Mouse (Mus musculus): Measurements from ENCODE around the gene BC049715.
"Not testable (repeated sequence)": the region's sequence is repeated elsewhere in the genome, so short reads cannot be mapped to it uniquely, and the experiment has no call there.

BC049715 gene

DNA sequence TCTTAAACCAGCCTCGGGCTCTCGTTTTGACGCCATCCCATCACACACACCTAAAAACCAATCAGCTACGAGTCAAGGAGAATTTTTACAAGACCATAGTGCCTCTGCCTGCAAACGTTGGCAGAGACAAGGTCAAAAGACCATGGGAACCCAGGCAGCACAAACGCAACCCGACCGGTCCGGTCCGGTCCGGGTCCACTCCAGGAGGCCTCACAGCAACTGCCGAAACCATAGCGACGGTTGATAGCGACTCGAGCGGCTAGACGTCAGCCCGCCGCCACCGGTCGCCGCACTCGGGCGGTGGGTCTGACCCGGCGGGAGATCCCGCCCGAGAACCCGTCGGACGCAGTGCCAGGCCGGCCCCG lies at the start of gene BC049715:
BC049715 (plus strand) TSS at position 111 of the 365 bp plus-strand sequence.
- no peak for DNase-seq

DNA sequence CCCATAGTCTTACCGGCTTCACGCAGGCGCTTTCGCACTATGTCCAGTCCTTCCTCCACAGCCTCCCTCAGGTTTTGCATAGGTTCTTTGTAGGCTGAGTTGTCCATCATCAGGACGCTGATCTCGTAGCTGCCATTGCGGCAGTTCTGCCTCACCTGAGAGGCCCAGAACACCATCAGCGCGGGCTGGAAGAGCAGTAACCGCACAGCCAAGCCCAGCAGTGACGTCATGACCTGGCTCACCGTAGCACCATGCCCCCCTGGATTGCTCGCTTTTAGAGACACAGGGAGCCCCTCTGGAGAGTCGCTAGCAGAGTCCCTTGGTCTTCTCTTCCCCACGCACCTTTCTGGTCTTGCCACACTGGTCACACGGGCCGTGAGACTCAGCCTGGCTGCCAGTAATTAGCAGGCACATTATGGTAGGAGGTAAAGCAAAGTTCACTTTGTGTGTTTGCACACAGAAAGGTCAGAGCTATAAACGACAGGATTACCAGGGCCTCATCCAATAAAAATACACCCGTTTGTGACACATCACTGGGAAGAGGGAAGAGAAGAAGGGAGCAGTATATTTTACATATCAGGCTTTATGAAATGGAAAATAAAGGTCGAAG lies 45.9 kb upstream of the BC049715 start, which contains the start of gene Gucy2c:
Gucy2c (minus strand) TSS at position 389 of the 610 bp plus-strand sequence.
- no peak for DNase-seq

DNA sequence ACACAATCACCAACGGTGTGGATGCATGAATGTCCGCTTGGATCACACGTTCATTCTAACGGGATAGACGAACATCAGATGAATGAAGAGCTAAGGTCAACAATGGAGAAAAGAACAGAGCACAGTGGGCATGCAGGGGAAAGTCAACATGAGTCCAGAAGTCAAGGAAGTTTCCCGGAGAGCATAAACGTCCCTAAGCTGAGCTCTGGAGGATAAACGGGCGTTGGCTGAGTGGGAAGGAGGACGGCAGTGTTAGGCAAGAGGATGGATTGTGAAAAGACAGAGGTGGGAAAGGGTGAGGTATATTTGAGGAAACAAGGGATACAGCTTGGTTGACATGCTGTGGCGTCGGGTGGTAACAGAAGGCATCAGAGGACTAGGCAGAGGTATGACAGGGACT lies 45.3 kb upstream of the BC049715 start:
- no peak for DNase-seq

DNA sequence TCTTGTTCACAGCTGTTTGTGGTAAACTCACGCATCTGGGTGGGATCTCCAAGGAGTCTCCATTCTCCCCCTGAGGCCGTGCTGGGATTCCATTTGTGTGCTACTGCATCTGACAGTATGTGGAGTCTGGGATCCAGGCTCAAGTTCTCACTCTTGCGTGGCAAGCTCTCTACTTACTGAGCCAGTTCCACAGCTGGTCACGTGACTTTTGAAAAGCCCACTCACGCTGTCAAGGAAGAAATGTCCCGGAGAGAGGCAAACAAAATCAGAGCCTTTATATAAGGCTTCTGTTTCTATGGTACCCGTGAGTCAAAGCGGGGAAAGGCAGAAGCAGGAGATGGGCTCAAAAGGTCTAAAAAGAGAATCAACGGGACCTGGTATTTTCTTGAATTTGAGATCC lies 44.7 kb upstream of the BC049715 start:
- no peak for DNase-seq

DNA sequence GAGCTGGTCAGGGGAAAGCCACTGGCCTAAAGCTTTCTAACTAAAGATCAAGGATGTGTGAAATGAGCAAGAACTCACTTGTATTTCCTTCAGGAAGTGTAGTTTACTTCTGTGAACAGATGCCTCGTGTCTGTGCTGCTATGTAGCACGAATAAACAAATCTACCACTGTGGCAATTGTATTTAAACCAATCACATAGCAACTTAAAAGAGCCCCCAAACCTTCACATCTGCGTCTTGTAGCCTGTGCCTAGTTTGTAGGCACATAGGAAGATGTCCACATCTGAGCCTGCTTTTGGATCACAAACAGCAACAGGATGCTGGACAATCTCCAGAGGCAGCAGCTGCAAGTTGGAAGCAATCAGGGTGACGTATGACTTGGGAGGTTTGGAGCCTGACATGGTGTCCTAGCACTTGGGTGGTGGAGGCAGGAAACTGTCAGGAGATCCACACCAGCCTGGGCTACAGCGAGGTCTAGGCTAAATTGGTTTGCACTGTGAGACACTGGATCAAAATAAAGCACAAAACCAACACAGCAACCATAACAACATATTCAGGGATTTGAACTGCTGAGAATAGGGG lies 37.9 kb upstream of the BC049715 start:
- no peak for DNase-seq

DNA sequence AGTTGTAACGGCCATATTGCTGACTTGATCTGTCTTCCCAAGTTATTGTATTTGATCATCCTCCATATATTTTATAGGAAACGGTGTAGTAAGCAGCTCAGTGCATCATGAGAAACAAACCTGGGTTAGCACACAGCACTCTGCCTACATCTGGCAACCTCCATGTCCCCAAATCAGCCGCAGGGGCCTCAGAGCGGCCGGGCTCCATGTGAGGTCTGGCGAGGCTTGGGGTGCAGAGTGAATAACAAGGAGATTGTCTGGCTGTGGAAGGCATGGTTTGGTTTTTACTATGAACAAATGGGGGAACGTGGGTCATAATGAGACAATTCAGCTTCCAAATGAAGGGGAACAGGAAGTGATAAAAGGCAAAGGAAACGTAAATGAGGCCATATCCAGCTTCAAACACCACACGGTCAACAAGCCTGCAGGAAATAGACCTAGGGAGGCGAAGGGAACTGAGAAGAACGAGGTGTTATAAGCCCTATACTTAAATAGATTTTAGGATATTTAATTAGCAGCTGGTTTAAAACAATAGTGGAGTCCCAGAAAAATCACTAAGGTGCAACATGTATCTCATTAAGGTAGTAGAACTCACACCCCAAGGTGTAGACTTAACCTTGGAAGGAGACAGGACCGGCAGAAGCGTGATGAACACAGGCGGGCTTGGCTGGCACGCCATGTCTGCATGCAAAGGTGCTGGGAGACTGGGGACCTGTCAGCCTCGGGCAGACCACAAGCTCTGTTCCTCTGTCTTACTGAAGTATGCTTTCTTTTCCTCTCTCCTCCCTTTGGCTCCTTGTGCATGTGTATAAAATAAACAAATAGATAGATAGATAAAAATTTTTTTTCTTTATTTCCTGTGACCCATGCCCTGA lies 34.3 kb upstream of the BC049715 start:
- no peak for DNase-seq

DNA sequence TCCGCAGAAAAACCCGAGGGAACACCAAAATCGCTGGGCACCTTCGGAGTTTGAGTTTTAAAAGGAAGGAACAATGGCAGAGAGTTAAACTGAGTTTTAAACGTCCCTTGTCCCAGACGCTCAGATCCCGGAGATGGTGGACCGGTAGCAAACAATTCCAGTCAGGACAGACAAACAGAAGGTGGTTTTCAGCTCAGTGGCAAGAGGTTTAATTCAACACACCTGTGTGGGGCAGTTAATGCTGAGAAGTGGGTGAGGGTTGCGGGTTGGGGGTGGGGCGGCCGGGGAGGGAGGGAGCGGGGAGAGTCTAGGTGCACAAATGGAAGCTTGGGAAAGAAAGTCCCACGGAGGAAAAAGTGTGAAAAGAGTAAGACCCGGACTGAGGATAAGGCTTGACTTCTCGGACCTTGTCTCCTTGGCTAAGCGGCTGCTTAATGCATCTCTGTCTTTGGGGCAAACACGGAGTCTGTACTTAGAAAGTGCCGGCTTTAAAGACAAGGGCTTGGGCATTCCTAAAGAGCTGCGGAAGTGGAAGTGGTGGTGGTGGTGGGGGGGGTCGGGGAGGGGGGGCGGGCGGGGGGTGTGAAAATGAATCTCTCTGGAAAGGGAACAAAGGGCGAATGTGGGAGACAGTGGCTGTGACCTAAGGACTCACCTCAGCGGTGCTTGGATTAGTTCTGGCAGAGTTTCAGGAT lies 33.4 kb upstream of the BC049715 start:
- no peak for DNase-seq

DNA sequence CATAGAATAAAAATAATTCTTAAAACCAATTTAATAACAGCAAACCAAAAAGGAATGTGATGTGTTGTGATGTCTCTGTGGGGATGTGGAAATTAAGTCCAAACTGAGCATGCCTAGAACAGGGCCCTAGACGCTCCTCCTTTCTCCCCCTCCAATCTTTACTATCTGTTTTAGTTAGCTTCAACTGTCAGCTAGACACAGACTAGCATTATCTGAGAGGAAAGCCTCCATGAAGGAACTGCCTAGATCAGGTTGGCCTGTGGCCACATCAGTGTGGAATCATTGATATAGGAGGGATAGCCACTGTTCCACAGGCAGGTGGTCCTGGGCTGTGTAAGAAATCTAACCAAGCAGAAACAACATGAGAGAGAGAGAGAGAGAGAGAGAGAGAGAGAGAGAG lies 32.3 kb upstream of the BC049715 start:
- no peak for DNase-seq

DNA sequence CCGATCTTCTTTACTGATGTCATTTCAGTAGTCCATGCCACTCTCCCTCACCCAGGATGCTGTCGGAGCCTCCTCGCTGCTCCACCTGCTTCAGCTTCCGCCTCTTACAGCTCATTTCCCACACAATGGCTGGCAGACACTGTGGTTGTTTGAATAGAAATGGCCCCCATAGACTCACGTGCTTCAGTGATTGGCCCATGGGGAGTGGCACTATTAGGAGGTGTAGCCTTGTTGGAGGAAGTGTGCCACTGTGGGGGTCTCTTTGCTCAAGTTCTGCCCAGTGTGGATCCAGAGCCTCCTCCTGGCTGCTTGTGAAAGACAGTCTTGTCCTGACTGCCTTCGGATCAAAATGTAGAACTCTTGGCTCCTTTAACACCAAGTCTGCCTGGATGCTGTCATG lies 31.6 kb upstream of the BC049715 start:
- DNase-seq = no peak

DNA sequence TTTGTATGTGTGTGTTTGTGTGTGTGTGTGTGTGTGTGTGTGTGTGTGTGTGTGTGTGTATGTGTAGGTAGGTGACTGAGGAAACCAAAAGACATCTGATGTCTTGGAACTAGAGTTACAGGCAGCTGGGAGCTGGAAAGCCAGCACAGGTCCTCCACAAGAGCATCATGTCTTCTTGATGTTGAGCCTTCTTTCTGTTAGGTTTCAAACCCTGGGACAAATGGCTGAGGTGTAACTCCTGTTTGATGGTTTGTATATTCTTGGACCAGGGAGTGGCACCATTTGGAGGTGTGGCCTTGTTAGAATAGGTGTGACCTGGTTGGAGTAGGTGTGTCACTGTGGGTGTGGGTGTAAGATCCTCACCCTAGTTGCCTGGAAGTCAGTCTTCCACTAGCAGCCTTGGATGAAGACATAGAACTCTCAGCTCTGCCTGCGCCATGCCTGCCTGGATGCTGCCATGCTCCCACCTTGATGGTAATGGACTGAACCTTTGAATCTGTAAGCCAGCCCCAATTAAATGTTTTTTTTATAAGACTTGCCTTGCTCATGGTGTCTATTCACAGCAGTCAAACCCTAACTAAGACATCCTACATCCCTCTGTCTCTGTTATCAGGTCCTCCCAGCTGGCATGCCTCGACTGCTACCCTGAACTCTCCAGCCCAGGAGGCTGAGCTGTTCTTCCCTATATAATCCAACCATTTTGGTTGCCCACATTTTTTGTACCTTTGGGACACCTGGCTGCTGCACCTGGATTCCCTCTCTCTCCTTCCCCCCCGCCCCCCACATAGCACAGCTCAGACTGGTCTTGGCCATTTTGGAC lies 29.3 kb upstream of the BC049715 start:
- not testable (repeated sequence) for DNase-seq

DNA sequence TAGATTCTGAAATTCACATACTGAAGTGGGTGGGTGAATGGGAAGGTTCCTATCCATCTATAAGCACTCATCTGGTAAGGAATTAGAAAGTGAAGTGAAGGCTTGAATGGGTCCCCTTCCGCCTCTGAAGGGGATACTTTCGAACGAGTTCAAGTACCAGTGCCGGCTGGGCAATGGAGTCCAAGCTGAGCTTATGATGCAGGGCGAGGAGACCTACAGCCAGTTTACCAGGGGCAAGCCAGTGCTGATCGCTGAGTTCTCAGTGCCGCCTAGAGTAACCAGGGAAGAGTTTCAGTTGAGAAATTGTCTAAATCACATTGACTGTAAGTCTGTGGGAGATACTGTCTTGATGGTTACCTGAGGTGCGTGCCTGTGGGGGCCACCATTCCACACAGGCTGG lies 26.7 kb upstream of the BC049715 start:
- DNase-seq = no peak

DNA sequence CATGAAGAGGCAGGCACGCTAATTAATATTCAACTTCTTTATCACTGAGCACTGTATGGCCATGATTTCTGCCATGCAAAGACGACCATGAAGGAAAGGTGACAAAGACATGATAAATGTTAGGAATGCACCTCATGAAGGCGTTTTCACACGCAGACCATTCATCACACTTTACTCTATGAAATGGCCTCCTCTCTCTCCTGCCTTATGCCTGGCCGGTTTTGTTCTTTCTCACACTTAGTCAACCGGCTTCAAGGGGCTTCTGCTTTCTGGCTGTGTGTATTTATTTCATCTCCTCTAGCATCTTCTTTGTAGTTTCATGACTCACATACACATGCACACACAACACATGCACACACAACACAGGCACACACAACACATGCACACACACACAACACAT lies 26.2 kb upstream of the BC049715 start:
- no peak for DNase-seq

DNA sequence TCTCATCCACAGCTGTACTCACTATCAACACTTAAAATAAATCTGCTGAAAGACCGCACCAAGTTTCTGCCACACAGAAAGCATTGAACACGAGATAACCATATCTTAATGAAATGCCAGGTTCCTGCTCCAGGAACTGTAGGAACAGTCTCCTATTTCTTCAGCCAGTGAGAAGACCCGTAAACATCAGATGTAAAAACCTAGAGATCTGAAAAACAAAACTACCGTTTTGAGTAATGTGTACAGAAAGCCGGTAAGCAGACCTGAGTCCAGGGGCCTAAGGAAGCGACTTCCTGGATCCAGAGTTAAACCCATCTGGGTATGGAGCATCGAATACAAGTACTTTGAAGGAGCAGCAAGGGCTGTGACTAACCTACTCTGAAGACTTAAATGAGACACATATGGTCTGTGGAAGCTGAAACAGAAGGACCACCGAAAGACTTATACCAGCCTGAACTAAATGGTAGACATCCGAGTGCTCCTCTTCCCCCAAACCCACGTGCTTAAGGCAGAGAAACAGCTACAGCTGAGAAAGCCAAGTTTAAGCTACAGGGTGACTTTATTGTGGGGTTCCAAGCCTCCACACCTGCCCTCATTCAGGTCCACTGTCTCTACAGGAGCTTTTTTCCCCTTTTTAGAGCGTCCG lies 24.2 kb upstream of the BC049715 start:
- no peak for DNase-seq

DNA sequence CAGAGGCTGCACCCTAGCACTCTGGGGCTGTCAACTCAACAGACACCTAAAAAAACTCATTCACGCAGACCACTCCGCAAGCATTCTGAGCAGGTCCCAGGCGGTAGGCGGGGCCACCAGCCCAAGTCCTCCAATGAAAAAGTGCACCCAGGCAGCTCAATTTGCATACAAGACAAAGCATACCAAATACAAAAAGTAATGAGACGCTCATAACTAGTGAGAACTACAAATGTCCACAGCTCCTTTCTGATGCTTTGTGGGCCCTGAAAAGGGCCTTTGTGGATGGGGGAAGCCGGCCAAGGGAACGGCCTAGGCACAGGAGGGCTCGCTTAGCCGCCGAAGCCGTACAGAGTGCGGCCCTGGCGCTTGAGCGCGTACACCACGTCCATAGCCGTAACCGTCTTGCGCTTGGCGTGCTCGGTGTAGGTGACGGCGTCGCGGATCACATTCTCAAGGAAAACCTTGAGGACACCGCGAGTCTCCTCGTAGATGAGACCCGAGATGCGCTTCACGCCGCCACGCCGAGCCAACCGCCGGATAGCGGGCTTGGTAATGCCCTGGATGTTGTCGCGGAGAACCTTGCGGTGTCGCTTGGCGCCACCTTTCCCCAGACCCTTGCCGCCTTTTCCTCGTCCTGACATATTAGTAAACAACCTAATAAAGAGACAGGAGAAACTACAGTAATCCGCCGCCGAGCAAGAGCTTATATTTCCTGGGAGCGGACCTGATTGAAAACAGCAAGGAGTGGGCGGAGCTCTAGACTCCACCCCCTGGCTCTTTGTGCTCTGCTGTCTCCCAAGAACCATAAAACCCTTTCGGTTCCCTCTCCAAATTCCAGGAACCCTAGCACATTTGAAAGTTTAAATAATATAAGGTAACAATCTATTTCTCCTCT lies 23.4 kb upstream of the BC049715 start, which contains the start of gene Hist4h4:
Hist4h4 (minus strand) TSS at position 677 of the 895 bp plus-strand sequence.
- peak; percentile 97 for DNase-seq

DNA sequence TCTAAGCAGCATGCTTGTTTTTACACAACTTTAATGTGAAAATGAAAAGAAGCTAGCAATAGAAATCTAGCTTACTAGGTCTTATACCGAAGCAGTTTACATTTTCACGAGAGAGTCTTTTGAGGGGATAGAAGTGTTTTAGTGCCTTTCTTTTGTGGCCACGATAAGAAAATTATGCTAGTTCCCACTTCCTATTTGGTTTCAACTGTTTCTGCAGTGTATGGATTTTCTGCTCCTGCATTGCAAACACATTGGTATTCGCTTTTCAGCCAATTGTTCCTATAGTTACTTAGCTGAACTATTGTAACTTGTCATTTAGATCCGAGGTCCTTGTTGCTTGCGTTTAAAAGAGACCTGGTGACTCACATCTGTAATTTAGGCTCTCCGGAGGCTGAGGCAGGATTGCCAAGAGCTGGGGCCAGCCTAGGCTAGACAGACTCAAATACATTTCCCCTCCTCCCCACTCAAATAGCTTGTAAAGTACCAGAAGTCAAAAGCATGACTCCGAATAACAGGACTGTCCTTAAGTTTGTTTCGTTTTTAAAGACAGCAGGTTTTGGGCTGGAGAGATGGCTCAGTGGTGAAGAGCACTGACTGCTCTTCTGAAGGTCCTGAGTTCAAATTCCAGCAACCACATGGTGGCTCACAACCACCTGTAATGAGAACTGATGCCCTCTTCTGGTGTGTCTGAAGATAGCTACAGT lies 22.6 kb upstream of the BC049715 start:
- no peak for DNase-seq

DNA sequence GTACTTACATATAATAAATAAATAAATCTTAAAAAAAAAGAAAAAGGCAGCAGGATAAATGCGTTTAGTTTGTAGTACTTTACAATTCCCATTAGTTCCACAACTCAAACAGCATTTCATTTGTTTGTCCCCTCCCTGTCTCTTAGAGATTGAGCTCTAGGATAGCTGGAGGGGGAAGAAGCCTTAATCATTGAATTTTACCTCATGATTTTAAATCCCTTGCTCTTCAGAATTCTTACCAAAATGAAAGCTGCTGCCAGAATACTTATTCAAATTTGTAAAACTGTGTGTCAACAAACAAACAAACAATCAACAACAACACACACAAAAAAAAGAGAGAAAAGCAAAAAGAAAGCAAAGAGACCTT lies 22.0 kb upstream of the BC049715 start:
- no peak for DNase-seq

DNA sequence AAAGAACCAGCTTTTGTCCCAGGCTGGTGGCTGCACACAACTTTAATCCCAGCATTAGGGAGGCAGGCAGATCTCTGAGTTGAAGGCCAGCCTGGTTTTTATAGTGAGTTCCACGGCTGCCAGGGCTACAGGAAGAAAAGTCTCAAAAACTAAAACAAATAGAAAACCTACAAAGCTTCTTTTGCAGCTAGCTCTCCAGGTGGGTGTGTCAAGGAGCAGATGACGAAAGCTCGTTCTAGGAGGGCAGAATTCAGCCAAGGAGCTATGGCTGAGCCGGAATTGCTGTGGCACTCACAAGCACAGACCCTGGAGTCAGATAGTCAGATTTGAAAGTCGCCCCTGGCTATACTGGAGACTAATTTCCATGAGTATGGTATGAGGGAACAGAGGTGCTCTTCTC lies 20.6 kb upstream of the BC049715 start:
- no peak for DNase-seq

DNA sequence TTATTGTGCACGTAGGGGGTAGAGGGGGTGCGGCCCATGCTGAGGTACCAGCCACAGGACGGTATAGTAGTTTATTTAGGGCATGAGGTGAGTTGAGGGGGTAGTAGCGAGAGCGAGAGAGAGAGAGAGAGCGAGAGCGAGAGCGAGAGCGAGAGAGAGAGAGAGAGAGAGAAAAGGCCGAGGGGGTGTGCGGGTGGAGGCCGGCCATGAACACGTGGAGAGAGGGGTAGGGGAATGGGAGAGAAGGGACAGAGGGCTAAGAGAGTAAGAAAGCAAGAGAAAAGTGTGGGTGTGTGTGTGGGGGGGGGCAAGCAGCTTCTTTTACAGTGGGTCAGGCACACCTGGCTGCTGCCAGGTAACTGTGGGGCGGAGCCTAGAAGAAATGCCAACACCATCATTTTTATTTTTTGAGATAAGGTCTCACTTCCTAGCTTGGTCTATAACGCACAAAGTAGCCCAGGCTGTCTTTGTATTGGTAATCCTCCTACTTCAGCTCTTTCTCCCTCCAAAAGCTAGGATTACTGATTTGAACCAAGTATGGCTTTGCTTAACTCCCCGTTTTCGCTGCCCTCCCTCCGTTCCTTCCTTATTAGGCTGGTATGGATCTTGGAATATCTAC lies 19.9 kb upstream of the BC049715 start:
- no peak for DNase-seq

DNA sequence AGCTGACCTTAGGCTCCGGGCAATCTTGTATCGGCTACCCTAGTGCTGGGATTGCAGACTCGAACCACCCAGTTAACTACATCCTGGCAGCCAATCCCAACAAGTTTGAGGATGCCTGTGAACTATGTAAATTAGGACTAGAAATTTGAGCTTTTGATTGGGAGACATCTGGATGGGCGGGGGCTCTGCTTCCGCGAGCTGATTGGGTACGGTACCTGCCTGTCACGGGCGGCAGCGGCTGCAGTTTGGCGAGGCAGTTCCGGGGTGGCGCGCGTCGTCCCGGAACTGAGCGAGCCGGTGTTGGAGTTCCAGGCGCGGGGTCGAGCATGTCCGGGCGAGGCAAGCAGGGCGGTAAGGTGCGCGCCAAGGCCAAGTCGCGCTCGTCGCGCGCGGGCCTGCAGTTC lies 19.4 kb upstream of the BC049715 start, which contains the start of gene H2afj:
H2afj (plus strand) TSS at position 231 of the 404 bp plus-strand sequence.
- DNase-seq = peak; percentile 98

DNA sequence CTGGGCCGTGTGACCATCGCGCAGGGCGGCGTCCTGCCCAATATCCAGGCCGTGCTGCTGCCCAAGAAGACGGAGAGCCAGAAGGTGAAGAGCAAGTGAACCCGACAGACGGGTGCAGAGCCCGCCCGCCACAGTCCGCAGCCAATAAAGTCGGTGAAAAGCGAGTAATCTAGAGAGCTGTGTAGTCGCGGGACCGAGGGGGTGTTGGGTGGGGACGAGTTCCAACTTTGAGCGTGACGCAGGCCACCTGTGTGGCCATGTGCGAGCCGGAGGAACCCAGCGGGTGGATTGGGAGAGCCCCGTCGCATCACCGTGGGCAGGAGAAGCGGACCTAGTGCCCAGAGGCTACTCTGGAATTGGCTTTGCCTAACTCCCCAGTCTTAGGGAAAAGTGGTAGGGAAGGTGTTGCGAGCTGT lies 18.8 kb upstream of the BC049715 start:
- no peak for DNase-seq

All from right cerebral cortex, postnatal 4 days (tissue).